Mouse (Mus musculus) midbrain, embryonic 10.5 days (tissue): ENCODE measurements around the gene Map2k7. TPM values are rescaled to one million over a fixed set of nuclear protein-coding genes. Genes with fewer than 3 reads are reported as not detected.
A peak's percentile ranks its signal among the peaks of the same experiment; 100 is the strongest.

Experiments
- DNase-seq: peaks from one replicate; pipeline ENCODE4 v3.0.0-alpha.2; 2017; ENCODE audit warnings: low spot score
- H3K27ac ChIP-seq: fragments of 300-500 bp; sonication (generic); replicated peaks from 2 replicates; pipeline ENCODE4 v1.5.1; 2016; ENCODE audit warnings: mild to moderate bottlenecking
- H3K27me3 ChIP-seq: fragments of 300-500 bp; sonication (generic); 2 replicates; pipeline ENCODE4 v1.6.1; 2016; ENCODE audit warnings: low read depth, mild to moderate bottlenecking; ENCODE audit not compliant: poor library complexity, severe bottlenecking
- H3K36me3 ChIP-seq: fragments of 300-500 bp; sonication (generic); 2 replicates; pipeline ENCODE4 v1.6.1; 2016; ENCODE audit warnings: mild to moderate bottlenecking, moderate library complexity
- H3K4me1 ChIP-seq: fragments of 300-500 bp; sonication (generic); 2 replicates; pipeline ENCODE4 v1.6.1; 2016
- H3K4me3 ChIP-seq: fragments of 300-500 bp; sonication (generic); 2 replicates; pipeline ENCODE4 v1.5.1; 2016; ENCODE audit warnings: mild to moderate bottlenecking, moderate library complexity
- H3K9me3 ChIP-seq: fragments of 300-500 bp; sonication (generic); replicated peaks from 2 replicates; pipeline ENCODE4 v1.6.1; 2016; ENCODE audit warnings: mild to moderate bottlenecking
- WGBS: fragments of 180-500 bp; shearing (Covaris S2); methylation state at CpG from one replicate; pipeline ENCODE4 v1.1.7; 2016; 5-methylcytosine and 5-hydroxymethylcytosine counted together
- polyA plus RNA-seq: library from polyadenylated mRNA; unstranded; fragments of >200 nt; fragmentation: Nextera tagmentation; extraction: Ambion mirVana; gene quantifications from 2 replicates; pipeline ENCODE4 v1.2.1, GENCODE M21; 2016

Map2k7 gene
- polyA plus RNA-seq, 1 experiment from 2014 or later: 31.5 TPM

DNA sequence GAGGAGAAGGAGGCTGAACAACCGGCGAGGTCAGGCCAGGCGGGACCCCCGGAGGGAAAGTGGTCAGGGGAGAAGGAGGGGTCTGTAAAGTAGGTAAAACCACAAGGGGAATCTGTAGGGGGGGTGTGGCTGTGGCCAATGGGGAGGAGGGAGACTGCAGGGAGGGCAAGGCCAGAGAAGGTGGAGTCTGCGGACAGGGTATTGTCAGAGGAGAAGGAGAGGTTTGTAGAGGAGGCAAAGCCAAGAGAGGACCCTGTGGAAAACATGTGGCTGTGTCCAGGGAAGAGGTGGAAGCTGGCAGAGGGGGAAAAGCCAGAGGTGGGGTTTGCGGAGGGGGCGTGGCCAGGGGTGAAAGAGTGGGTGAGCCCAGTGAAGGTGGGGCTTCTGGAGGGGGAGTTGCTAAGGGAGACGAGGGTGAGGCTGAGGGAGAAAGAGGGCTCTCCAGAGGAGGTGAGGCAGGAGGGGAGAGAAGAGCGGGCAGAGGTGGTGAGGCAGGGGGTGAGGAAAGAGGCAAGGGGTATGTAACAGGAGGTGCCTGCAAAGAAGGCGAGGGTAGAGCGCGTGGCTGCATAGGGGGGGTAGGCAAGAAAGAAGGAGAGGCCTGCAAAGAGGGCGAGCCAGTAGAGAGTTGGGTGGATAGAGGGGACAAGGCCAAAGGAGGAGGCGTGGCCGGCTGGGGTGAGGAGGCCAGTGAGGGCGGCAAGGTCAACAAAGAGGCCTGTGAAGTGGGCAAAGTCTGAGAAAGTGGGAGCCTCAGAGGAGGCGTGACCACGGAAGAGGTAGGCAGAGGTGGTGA, 25.1 kb upstream of the Map2k7 start:
- Histone ChIP-seq H3K27me3 (peaks cover 59% of the 10 kb centered on the region), H3K9me3 (0 out of 2 replicates have a peak, but pooled peaks cover 7% of the 10 kb centered on the region), H3K4me1 (peaks cover 51% of the 10 kb centered on the region), H3K27ac (peak overlapping the region; percentile 63), H3K4me3 (peak overlapping the region; percentile 57), H3K36me3 (peaks cover 35% of the 10 kb centered on the region)
- WGBS: 2% methylated on average over 18 of the region's 18 CpGs
- DNase-seq: peak; percentile 59

DNA sequence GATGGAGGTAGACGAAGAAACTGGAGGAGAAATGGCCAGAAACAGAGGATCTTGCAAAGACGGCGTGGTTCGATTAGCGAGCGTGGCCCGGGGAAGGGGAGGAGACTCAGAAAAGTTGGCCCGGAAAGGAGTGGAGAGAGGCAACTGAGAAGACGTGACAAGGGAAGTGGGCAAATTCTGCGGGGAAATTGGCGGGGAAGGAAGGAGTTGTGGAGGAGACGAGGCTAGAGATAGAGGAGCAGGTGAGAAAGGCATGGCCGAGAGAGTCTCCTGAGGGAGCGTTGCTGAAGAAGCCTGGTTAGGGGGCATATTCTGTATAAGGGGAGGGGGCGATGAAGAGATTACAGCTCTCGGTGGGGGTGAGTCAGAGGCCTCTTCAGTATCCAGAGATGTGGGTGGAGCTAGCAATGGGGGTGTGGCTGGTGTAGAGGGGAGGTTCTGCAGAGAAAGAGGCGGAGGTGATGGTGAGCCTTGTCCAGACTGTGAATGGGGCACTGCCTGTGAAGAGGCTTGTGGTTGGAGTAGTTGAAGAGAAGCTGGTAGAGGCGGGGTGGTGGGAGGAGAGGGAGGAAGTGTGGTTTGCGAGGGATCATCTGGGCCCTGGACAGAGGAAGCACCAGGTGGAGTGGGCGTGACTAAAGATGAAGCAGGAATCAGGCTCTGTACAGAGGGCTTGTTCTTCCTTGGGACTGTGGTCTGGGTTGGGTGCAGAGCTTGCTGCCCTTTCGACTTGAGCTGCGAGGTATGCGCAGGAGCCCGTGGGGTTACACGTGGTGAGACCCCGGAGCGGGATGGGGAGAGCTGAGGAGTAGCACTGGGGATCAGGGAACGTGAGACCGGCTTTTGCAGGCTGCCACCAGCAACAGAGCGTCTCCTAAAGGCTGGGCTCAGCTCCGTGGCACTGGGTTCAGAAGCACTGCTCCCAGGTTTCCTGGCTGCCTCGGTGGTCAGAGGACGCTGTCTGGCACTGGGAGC, 24.2 kb upstream of the Map2k7 start:
- H3K9me3 ChIP-seq: 0 out of 2 replicates have a peak, but pooled peaks cover 6% of the 10 kb centered on the region
- WGBS: 10% methylated on average over 33 of the region's 33 CpGs
- H3K4me3 ChIP-seq: peak overlapping the region; percentile 57
- H3K36me3 ChIP-seq: peaks cover 27% of the 10 kb centered on the region
- peak; percentile 56 for DNase-seq
- peak overlapping the region; percentile 63 for H3K27ac ChIP-seq
- H3K4me1 ChIP-seq: peaks cover 51% of the 10 kb centered on the region
- H3K27me3 ChIP-seq: peaks cover 59% of the 10 kb centered on the region

DNA sequence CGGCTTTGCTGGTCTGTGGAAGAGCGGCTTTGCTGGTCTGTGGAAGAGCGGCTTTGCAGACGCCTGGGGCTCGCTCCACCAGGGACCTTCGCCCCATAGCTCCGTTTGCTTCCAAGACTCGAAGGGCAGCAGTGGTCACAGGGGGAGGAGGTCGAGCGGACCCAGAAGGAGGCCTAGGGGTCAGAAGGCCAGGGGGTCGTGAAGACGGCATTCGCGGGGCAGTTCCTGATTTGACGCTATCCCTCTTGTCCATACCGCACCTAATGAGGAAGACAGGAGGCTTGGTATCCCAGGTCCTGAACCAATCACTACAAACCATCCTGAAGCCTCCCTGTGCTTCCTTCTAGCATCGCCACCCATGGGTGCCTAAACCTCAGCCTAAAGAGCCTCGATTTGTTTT, 22.2 kb upstream of the Map2k7 start:
- DNase-seq: no peak
- WGBS: 7% methylated on average over 18 of the region's 18 CpGs
- Histone ChIP-seq H3K36me3 (peaks cover 7% of the 10 kb centered on the region), H3K4me1 (peaks cover 51% of the 10 kb centered on the region), H3K27ac (peak overlapping the region; percentile 96), H3K27me3 (peaks cover 66% of the 10 kb centered on the region), H3K4me3 (peak overlapping the region; percentile 78), H3K9me3 (no peaks in the 10 kb centered on the region)

DNA sequence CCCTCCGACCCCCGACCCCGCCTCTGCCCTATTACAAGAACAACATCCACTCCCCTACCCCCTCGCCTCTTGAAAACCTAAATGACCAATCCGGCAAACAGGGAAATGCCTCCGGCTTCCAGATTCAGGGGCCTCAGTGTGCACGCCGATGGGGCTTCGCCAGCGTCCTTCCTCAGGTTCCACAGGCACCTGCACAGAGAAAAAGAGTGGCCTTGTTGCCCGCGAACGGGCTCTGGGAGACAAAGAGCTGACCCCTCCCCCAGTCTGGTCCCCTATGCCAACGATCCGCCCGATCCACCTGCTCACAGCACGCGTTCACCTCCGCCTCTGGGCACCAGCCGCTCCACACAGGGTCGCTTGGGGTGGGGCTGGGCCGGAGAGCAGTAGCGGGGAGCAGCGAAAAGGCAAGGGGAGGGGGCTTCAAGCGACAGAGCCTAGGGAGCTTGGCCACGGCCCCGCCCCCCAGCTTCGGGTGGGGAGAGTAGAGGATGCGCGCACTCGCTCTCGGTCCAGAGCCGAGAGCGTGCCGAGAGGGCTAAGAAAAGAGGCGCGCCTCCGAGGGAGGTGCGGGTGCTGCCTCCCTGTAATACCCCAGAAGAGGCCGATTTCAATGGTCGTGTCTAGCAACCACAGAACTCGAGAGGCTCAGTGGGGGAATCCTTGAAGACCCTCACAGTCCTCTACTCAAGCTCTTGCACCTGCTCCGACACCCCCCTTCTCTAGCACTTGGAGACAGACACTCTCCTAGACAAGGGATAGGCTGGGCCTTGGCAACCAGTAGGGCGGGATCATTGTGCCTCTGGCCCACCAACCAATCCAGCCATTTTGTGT, 21.5 kb upstream of the Map2k7 start, which contains the start of gene Prr36:
TSS of gene Prr36 (minus strand) at position 669 of the 831 bp plus-strand sequence.
- peak within 1 kb of the TSS; percentile 78 for H3K4me3 ChIP-seq
- H3K9me3 ChIP-seq: no peaks in the 10 kb centered on the region
- 1% methylated on average over 44 of the region's 44 CpGs for WGBS
- H3K36me3 ChIP-seq: peaks cover 7% of the 10 kb centered on the region
- DNase-seq: peak; percentile 85
- peak within 1 kb of the TSS; percentile 96 for H3K27ac ChIP-seq
- H3K4me1 ChIP-seq: peaks cover 51% of the 10 kb centered on the region
- peaks cover 66% of the 10 kb centered on the region for H3K27me3 ChIP-seq

DNA sequence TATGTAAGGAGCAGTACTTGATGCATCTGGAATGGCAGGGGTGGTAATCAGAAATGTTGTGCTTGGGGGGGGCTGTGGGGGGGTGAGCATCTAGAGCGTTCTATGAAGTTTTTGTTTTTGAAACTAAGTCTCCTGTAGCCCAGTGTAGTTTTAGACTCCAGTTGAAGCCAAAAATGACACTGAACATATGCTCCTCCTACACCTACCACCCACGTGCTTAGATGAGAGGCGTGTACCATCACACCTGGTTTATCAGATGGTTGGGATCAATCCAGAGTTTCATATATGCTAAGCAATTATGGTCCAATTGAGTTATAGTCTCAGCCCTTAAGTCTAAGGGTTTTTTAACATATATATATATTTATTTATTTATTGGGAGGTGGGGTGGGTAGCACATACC, 18.9 kb upstream of the Map2k7 start:
- DNase-seq: no peak
- Histone ChIP-seq H3K4me3 (no peak overlapping the region), H3K9me3 (no peaks in the 10 kb centered on the region), H3K4me1 (peaks cover 30% of the 10 kb centered on the region), H3K27me3 (peaks cover 54% of the 10 kb centered on the region), H3K27ac (no peak overlapping the region), H3K36me3 (peaks cover 5% of the 10 kb centered on the region)
- 97% methylated on average over 3 of the region's 3 CpGs for WGBS

DNA sequence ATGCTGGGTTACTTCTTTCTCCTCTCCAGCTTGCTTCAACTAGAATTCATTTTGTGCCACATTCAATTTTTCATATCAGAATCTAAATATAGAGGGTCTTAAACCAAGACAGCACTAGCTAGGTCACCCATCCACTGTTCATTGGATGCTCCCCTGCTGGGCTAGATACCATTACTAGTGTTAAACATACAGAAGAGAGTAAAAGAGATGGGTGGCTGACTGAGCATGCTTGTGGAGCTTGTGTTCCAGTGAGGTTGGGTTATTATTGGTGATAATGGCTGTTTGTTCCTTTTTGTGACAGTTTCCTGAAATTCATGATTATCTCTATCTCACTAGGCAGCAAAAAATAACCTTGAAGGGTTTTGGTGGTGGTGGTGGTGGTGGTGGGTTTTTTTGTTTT, 16.5 kb upstream of the Map2k7 start:
- Histone ChIP-seq H3K4me3 (no peak overlapping the region), H3K27ac (no peak overlapping the region), H3K4me1 (peaks cover 16% of the 10 kb centered on the region), H3K36me3 (no peaks in the 10 kb centered on the region), H3K27me3 (peaks cover 55% of the 10 kb centered on the region), H3K9me3 (no peaks in the 10 kb centered on the region)
- DNase-seq: no peak

DNA sequence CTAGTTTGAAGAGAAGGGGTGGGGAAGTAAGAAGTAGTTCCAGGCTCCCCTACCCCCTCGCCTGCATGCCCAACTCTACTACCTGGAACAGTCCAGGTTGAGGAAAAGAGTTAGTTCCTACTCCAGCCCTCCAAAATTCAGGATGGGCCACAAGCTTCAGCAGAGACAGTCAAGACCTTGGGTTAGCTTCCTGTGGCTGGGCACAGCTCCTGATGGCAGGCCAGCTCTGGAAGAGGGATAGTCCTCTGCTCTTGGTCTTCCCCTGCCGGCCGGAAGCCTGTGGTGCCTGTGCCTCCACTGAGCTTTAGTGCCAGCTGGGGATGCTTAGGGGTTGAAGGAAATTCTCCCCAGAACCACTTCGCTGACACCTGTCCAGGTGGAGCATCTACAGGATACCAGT, 12.2 kb upstream of the Map2k7 start:
- Histone ChIP-seq H3K27ac (no peak overlapping the region), H3K27me3 (peaks cover 55% of the 10 kb centered on the region)
- WGBS: 20% methylated on average over 4 of the region's 4 CpGs

DNA sequence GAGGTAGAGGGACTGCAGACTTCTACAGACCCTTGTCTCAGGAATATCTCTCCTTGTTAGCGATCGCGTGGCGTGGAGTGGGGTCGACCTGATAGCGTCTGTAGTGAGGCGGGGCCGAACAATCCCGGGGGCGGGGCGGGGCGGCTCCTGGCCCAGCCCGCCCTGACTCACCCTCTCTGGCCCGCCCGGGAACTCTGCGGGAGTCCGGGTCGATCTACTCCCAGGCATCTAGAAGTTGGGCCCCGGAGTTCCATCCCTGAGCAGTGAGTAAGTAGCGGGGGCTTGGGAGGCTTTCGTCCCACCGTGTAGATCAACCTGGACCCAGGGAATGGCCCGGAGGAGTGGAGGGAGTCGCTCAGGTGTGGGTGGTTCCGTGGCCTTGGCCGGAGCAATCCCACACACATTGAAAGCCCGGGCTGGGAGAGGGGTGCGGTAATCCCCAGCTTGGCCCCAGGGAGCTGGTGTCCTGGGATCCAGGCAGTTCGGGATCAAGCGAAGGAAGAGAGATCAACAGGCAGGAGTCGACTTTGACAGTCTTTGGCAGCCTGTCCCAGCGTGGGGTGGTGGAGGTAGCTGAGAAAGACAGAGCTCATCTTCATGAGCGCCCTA, 11.7 kb upstream of the Map2k7 start, which contains the start of gene Lrrc8e:
TSS of gene Lrrc8e (plus strand) at position 89 of the 609 bp plus-strand sequence.
- Histone ChIP-seq H3K9me3 (no peaks in the 10 kb centered on the region), H3K36me3 (no peaks in the 10 kb centered on the region), H3K4me1 (peaks cover 9% of the 10 kb centered on the region), H3K27ac (no peak within 1 kb of the TSS; the same call in 1 of the 2 replicates), H3K4me3 (peak within 1 kb of the TSS; percentile 45), H3K27me3 (peaks cover 55% of the 10 kb centered on the region)
- WGBS: 3% methylated on average over 33 of the region's 33 CpGs
- DNase-seq: no peak

More for the DNA sequence above, 12.2 kb upstream of the Map2k7 start:
- Histone ChIP-seq H3K4me3 (peak overlapping the region; percentile 45), H3K4me1 (peaks cover 9% of the 10 kb centered on the region), H3K9me3 (no peaks in the 10 kb centered on the region), H3K36me3 (no peaks in the 10 kb centered on the region)
- no peak for DNase-seq

DNA sequence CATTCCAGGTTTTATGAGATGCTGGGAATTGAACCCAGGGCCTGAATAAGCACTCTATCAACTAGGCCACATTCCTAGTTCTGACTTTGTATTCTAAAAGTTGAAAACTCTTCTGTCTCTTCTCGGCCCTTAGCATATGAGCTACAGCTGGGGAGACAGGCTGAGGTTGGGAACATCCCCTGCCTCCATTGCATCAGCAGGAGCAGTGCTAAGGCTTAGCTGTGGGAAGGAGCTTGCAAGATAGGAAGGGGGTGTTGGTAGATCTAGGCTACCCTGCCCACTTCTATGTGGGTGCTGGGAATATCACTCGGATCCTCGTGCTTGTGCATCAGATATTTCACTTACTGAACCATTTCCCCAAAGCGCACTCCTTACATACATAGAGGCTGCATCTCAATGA, 10.6 kb upstream of the Map2k7 start:
- no peaks in the 10 kb centered on the region for H3K36me3 ChIP-seq
- 92% methylated on average over 4 of the region's 4 CpGs for WGBS
- peaks cover 9% of the 10 kb centered on the region for H3K4me1 ChIP-seq
- no peak overlapping the region for H3K4me3 ChIP-seq
- DNase-seq: no peak
- H3K9me3 ChIP-seq: no peaks in the 10 kb centered on the region
- H3K27ac ChIP-seq: no peak overlapping the region
- H3K27me3 ChIP-seq: peaks cover 55% of the 10 kb centered on the region

DNA sequence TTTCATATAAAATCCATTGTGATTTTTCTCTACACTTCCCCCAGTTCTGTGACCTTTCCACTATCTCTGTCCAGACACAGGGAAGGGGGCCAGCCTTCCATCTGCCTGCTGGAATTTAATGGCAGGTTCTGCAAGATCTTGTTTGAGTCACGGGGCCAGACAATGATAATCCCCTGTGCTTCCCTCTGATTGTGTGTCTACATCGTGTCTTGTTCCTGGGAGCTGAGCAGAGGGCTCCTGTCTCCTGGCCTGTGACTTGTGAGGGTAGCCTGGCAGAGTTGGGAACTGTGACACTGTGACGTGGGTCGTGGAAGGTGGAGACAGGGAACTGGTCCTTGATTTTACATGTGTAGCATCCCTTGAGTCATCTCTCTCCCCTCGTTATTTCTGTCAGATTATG, 8.8 kb upstream of the Map2k7 start:
- Histone ChIP-seq H3K4me3 (no peak overlapping the region), H3K27ac (no peak overlapping the region), H3K9me3 (no peaks in the 10 kb centered on the region), H3K36me3 (no peaks in the 10 kb centered on the region), H3K27me3 (peaks cover 45% of the 10 kb centered on the region), H3K4me1 (peaks cover 9% of the 10 kb centered on the region)
- 78% methylated on average over 5 of the region's 5 CpGs for WGBS
- no peak for DNase-seq

DNA sequence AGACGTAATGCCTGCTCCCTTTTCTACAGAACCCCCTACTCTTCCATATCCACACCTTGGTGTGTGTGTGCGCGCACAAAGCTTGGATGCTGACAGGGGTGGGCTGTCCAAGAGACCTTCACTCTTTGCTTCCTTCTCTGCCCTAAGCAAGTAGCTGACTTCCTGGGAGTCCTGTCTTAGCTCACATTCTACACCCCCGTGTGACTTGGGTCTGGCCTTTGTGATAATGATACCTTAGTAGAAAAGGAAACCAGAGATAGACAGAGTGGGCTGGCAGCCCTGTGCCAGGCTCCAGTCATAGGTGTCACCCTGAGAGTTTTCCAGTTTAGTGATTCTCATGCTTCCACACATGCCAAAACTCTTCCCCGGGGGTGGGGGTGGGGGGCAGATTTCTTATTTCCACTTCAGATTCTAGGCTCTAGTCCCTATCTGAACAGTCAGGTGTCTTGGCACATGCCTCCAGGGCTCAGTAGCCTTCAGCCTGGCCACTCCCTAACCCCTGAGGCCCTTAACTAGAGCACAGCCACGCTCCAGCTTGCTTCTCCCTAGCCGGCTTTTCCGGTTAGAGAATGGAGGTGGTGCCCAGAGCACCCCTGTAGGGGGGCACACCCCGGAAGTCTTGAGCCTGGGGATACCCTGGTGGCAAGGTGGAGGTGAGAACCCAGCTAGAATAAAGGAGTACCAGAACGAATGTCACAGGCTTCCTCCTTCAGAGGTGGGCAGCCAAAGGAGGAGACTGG, 7.8 kb upstream of the Map2k7 start:
- no peak for DNase-seq
- Histone ChIP-seq H3K27me3 (peaks cover 36% of the 10 kb centered on the region), H3K4me1 (peaks cover 9% of the 10 kb centered on the region), H3K9me3 (no peaks in the 10 kb centered on the region), H3K27ac (no peak overlapping the region), H3K4me3 (no peak overlapping the region), H3K36me3 (no peaks in the 10 kb centered on the region)
- 67% methylated on average over 10 of the region's 10 CpGs for WGBS
